Mouse (Mus musculus): ENCODE results near the gene Cym. TPM values are rescaled to one million over a fixed set of nuclear protein-coding genes. Genes with fewer than 3 reads are reported as not detected.

Cym gene
- polyA plus RNA-seq, 3 experiments from 2014 or later, result 0.49 TPM; not detected in 2

GRCm38 (mm10) chr3:107223230-107223629 lies 1.7 kb upstream of the Cym start:
- no peak for ATAC-seq

GRCm38 (mm10) chr3:107218572-107218971 lies 3.0 kb downstream of the Cym start:
- ATAC-seq, result no peak

- no peak for ATAC-seq
Observed at GRCm38 (mm10) chr3:107217101-107217480, 4.4 kb downstream of the Cym start.

DNA sequence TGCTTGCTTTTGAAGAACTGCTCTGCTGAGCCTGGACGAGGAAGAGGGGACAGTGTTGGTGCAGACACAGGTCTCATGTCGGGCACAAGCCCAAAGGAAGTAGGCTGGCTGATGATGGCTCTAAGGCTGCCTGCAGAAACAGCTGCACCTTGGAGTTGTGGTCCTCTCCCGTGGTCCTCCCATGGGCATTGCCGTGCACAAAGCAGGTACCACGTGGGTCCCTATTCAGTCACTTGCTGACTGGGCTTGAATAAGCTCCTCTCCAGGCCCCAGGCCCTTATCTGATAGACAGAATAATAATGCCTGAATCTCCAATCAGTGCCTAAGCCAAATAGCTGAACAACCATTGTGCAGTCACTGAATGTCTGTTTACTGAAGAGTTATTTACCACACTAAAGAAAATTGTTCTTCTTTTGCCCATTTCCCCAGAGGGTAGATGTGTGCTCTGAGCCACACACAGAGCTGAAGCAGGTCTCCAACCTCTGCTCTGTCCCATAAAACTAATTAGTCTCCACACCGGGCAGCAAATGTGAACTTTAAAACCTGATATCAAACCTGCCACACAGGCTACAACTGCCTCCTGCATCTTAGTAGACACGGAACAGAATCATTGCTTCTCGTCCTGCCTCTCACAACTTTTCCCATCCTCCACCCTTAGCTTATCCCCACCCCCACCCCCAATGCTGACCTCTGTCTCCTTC lies 5.0 kb downstream of the Cym start:
- ATAC-seq, result no peak

GRCm38 (mm10) chr3:107214606-107215005 lies 6.9 kb downstream of the Cym start:
- no peak for ATAC-seq

GRCm38 (mm10) chr3:107207625-107208253 lies 13.8 kb downstream of the Cym start:
- ATAC-seq, result no peak

GRCm38 (mm10) chr3:107206490-107207150 lies 14.9 kb downstream of the Cym start:
- peak; percentile 62 for ATAC-seq

GRCm38 (mm10) chr3:107205994-107206393 lies 15.5 kb downstream of the Cym start:
- ATAC-seq, result peak; percentile 75

DNA sequence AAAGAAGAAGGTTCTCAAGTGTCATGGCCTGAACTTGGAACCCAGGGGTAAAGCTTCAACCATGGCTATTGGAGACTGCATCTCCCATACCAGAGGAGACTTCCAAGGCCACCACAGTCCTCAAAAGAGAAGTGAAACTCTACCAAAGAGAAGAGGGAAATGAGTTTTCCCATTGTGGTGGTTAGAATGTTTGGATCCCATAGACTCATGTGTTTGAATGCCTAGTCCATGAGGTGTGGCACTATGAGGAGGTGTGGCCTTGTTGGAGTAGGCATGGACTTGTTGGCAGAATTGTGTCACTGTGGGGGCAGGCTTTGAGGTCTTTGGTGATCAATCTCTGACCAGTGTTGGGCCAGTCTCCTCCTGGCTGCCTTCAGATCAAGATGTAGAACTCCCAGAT lies 16.4 kb downstream of the Cym start:
- ATAC-seq, result no peak

DNA sequence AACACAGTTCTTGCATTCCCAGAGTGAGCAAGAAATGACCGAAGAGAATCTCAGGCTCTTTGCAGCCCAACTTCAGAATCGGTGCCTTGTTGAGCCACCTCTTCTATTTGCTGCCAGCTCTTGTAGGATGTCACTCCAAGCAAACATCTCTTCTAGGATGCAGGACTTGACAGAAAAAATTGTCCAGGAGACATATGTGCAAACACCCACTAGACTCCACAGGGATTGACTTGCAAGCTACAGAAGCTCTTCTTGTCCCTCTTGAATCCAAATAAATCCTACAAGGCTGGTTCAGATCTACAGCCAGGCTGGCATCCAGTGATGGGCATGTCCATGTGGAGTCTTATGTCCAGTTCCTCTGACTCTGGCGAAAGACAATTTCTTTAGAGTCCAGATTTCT lies 17.1 kb downstream of the Cym start:
- ATAC-seq, result no peak

DNA sequence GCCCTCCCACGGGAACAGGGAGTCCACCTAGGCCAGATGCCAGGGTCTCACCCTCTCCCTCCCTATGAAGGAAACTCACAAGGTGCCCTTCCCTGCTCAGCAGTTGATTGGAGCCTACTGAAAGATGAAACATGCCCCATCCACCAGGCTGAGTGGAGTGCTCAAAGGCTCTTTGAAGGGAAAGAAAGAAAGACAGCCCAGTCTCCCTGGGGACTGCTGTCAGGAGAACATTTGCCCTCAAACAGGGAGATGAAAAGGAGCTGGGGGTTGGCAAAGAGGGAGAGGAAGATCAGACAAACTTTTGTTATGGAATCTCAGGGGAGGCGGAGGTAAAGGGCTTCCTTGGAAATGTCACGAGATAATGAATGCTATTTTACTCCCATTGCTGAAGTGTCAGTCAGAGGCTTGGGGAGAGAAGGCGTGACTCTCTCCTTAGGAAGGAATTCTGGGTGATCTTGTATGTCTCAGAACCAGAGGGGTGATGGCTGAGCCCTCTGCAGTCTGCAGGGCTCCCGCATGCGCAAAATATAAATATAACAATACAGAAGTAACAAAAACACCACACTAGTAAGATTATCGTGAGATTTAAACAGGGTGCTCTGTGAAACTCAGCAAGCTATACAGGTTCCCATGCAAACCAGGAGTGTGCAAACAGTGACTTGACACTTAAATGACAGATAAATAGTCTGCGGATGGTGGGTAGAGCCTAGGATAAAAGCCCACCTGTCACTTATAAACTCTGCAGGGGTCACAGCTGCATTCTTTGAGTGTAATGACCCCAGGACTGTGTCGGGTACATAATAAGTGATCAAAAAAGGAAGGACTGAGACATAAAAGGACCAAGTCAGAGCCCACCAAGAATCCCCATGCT lies 20.0 kb downstream of the Cym start:
- no peak for ATAC-seq

DNA sequence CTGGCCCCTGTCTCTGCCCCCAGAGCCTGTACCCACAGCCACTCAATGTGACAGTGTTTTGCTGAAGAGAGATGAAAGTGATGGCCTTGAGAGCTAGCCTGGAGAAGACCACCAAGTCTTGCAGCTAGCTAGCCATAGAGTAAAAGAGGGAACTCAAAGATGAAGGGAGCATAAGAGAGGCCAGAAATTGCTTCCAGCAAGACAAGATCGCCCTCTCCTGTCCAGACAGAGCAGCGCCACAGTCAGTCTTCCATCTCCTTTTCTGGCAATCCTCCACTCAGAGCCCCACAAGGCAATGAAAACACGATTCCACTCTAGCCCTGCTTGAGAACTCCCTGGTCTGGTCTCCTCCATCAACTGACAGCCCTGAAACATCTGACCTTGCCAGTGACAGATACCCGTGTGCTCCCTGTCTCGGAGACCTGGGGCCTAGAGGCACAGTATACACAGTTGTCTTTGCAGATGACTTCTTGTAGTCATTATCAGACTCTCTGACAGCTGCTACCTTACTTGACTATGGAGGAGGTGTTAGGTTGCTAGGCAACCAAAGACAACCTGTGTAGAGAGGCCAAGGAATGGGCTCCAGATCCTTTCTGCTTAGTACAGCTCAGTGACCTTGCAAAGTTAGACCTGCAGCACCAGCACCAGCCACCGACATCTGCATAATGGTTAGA lies 33.2 kb downstream of the Cym start:
- no peak for ATAC-seq

- no peak for ATAC-seq
Observed at GRCm38 (mm10) chr3:107187022-107187421, 34.5 kb downstream of the Cym start.

DNA sequence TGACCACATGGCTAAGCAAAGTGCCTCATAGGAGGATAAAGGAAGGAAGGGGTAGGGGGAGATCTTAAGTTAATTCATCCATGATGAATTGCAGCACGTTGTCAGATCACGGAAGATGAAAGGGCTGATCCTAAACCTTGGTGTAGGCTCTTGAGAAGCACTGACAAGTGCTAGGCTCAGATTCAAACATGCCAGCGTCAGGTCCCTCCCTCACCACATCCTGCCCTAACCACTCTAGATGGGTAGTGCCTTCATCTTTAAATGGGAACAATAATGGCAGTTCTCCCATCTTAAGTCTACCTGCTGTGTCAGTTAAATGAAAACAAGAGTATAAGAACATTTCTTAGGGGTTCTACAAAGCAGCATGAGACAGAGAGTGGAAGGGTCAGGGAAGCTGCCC lies 35.9 kb downstream of the Cym start:
- ATAC-seq, result peak; percentile 91

DNA sequence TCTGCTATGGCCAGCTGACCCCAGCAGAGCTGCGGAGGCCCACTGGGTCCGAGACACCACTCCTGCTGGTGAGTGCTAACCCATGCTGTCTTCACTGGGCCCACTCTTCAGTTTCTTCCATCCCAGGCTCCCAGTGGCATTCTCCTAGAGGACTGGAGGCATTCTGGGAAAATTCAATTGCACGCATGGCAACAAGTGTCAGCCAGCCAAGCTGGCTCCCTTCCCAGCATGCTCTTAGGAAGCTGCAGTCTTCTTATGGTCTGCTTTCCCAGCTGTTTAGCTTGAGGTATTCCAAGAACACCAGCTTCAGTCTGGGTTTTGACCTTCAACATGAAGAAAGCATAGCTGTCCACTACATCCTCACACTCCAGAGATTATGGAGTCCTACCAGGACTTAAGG lies 38.4 kb downstream of the Cym start:
- no peak for ATAC-seq

GRCm38 (mm10) chr3:107182756-107183155 lies 38.8 kb downstream of the Cym start, which contains the start of gene Kcna10:
TSS of gene Kcna10 (plus strand) at chr3:107183056.
- ATAC-seq, result no peak

- no peak for ATAC-seq
Observed at GRCm38 (mm10) chr3:107180860-107181259, 40.7 kb downstream of the Cym start.

- no peak for ATAC-seq
Observed at GRCm38 (mm10) chr3:107176501-107176900, 45.0 kb downstream of the Cym start.

DNA sequence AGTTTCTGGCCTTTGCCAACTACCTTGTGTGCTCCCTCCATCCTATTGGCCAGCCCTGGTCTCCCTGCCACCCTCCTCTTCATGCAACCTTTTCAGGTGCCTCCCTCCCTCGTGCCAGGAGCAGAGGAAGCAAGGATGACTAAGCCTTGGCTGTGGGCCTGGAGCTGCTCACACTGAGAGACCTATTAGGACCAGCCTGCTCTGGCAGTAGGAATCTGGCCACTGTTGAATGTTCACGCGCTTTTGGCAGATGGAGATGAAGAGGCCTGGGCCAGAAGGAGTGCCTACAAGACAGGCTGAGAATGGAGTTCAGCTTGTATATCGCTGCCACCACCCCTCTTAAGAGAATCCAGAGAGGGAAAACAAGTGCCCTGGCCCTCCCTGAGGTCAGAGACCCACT lies 46.0 kb downstream of the Cym start:
- ATAC-seq, result no peak

GRCm38 (mm10) chr3:107172556-107172955 lies 49.0 kb downstream of the Cym start:
- no peak for ATAC-seq

GRCm38 (mm10) chr3:107171964-107172363 lies 49.6 kb downstream of the Cym start:
- no peak for ATAC-seq

GRCm38 (mm10) chr3:107169552-107169951 lies 52.0 kb downstream of the Cym start:
- no peak for ATAC-seq
